Mouse (Mus musculus) left cerebral cortex, adult 11 months (tissue): ENCODE data around the gene Gm11146.

Experiments used
- DNase-seq: peaks from one replicate; pipeline ENCODE4 v3.0.0; 2022; ENCODE audit warnings: low spot score

Gene Gm11146

DNA sequence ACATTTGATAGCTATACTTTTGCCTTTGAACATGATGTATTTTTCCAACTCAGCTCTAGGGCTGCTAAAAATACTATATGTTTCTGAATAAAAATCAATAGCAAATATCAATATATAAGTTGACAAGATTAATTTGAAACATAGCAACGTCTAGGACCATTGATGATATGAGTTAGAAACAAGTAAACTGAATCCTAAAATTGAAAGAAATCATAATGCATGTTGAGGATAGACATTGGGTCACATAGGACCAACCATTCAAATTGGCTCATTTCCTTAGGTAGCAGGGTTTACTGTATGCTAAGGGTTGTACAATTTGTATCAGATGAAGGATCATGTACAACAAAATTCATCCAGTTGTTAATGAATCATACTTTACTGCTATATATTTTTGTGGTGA is at the start of gene Gm11146:
Gene Gm11146 (minus strand): TSS at position 101 of the 400 bp plus-strand sequence.
- no peak for DNase-seq

DNA sequence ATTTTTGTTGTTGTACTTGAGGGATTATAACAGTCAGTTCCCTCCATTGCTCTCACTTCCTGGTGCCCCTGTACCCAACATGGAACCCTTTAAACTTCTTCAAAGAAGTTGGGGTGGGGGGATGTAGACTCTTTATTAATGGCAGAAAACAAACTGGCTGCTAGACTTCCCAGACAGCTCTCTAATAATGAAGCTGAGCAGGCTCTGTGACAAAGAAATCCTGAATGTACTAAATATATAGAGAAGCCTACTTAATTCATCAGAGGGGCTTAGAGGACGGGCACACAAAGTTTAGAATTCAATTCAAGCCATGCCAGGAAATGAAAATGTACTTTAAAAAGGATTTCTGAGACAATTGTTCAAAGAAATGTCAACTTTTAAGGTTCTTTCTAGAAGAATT is 48.7 kb upstream of the Gm11146 start:
- DNase-seq, result no peak

DNA sequence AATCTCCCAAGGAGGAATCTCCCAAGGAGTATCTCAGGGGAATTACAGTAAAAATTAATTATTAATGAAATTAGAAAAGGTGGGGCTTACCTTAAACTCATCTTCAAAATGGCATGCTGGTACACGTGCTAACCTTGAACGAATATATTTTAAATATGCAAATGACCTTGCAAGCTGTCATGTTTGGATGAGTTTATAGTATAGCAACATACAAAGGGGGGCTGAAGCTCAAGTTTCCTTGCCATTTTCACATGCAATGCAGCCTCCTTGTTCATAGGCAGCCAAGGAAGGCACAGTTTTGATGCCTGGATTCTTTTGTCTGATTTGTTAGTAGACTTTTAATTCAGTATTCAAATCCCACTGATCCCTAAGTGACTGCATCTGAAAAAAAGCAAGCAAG is 47.1 kb upstream of the Gm11146 start:
- DNase-seq, result no peak

DNA sequence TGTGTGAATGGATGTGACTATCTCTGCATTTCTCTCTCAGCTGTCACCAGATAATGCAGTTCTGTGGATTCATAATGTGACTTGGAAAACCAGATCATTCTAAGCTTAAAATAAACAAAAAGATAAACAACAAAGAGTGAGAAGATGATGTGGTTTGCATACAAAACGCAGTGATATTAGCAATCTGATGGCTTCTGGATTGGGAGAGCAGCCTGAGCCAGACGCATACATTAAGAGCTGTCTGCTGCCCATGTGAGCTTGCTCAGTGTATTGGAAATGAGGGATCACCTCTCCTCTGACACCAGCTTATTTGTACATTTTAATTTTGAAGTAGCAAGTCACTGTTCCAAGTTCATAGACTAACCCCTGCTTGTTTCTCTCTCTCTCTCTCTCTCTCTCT is 46.3 kb upstream of the Gm11146 start:
- DNase-seq, result no peak

DNA sequence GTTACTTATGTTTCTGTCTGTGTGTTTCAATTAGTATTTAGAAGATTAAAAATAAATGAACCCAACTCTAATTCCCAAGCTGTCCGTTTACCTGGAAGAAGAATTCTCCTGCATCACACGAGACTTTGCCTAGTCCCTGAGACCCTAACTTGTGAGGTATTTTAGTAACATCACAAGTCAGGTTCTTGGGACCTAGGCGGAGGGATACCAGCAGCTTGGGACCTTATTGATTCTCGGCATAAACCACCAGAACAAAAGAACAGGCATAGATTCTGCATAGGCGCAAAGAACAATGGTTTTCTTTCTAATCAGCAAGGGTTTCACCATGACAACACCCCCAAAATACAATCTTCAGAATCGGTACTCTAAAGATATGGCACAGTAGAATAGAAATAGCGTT is 44.3 kb upstream of the Gm11146 start:
- no peak for DNase-seq

DNA sequence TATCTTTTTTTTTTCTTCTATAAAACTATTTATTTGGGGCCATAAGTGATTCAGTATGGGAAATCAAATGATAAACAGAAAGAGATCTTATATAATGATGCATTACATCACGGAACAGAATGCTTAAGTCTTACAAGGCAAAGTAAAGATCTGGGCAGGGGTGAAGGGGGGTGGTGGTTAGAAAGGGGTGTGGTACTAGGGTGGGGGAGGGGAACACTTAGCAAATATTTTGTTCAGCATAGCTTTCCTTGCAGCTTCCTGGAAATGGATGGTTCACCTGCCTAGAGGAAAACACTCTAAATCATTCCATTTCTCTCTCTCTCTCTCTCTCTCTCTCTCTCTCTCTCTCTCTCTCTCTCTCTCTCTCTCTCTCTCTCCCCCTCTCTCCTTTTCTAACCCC is 43.1 kb upstream of the Gm11146 start:
- DNase-seq, result no peak

DNA sequence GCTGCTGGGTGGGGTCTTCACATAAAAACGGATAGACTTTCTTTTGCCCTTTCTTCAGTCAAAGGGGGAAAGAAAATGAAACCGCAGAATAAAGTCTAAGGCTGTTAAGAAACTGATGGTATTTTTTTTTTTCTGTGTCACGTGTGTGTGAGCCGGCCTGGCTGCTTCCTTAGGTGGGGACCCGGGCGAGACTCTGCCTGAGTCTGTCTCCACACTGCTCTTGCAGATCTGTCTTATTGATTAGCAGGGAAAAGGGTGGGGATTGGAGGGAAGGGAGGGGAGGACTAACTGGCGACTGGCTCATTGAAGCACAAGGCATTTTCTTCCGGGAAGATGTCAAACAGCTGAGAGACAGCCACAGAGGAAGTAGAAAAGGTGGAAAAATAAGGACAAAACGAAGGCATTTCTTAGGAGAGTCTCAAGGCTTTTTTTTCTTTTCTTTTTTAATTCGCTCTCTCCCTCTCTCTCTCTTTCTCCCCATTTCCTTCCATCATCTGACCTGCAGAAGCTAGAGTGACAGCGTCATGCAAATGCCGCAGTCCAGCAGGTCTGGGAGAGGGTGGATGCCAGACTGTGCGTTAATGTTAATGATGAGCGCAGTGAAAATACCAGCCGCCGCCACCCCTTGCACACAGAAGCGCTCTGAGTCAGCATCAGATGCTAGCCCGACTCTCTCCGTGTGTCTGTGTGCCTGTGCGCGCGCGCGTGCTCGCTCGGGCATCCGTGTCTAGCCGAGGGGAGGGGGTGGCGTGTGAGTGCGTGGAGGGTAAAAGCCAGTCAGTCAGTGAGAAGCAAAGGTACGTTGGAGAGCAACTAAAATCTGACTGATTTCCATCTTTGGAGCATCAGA is 42.2 kb upstream of the Gm11146 start:
- DNase-seq, result peak; percentile 79

DNA sequence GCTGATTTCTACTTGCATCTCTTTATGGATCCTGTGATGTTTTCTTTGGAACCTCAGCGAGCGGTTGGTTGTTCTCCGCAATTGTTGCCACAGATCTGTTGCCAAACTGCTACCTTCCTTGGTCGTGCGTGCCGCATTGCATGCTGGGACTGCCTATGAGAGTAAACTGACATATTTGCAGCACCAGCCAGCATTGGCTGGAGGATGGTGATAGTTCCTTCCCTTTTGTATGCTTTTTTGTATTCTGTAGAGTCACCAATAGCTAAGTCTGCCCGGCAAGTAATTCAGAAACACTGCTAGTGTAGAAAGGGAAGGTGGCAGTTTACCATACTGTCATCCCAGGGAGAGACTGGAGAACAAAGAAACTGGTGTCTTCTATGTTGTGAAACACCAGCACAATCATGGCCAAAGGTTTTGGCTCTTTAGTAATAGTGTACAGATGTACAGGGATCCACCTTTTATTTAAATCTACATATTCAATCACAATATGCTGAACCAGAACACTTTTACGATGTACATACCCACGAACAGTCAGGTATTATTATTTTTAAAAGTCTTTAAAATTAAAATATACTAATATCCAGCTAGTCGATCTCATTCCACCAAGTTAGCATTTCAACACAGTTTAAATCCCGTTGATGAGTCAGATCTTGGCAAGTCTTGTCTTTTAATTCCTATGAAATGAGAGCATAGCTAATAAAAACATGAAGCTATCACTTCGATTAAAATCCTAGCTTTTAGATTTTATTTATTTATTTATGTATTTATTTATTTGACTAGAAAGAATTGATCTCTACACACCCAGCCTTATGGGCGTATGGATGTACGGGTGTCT is 41.4 kb upstream of the Gm11146 start:
- DNase-seq, result peak; percentile 61

DNA sequence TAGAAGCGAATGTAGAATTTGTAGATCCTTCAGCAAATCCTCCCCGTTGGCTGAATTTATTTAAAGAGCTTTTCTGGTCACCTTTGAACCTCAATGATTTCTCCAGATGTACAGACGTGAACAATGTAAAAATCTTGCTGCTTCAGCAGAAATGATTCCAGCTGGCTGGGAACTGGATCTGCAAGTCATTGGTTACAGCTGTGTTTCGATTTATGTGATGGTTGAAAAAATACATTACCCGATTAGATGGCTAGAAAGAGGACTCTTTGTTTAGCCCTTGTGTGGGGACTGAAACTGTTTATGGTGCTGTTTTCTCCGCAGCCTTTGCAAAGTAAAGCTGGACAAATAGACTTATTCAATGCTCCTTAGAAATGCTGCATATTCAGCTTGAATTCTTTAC is 34.6 kb upstream of the Gm11146 start:
- DNase-seq, result no peak

DNA sequence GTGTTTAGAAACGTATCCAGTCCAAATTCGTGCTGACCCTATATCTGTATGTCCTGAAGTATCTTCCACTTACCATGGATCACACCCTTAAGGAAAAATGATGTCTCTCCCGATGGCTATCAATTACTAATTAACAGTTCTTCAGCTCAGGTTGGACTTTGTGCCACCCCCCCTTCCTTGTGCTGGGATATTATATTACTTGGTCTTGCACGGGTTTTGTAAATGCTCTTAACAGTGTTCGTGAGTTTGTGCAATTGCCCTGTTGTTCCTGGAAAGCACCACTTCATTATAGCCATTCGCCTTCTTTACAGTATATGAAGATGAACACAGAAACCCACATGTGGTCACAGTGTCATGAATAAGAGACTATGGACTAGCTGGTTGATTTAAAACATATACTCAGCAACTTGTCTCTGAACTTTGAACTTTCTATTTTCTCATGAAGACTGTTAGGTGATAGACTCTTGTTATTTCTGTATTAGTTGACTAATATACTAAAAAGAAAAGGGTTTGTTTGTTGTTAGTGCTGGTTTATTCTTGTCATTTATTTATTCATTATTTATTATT is 30.5 kb upstream of the Gm11146 start:
- DNase-seq, result no peak

DNA sequence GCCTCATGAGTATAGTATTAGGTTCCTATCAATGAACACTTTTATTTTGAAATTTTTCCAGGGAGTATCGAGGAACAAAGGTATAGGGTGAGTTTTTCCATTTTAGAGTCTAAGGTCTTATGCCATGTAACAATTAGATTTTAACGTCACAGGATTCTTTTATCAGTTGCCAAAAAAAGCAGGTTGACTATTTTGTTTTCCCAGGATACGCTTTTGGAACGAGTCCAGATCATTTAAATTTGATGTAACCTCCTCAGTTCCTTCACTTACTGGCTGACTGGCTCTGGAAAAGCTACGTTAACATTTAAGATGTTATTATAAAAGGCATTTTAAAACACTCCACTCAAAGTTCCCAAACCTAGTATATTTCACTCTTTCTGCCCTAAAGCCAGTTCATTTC is 20.8 kb upstream of the Gm11146 start:
- no peak for DNase-seq

DNA sequence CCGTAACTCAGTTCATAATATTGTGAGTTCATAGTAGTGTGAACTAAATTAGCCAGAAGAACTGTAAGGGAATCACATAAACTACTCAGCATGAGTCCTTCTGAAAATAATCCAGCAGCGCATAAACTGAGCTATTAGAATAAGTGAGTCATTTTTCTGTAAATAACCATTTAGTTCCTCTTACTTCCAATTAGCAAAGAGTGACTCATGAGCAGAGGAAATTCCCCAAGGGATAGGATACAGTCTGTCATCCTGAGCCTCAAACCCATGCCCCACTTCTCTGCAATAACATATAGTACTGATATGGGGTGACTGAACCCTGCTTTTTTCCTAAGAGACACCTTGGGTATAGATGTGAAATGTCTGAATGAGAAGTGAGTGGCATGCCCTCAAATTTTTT is 687 bp upstream of the Gm11146 start:
- no peak for DNase-seq

DNA sequence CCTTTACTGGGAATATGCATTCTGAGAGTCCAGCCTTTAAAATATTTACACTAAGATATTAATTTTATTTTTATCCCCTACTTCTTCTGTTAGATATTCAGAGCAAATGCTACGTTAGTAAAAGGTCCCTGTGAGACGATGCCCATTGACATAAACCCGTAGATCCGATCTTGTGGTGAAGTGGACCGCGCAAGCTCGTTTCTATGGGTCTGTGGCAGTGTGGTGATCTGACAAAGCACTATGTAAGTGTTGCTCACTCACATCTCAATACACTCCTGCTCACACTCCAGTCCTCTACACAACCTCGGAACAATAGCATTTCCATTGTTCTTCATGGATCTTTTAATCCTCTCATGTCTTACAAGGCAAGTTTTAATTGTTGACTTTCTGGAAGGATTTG is 3.1 kb downstream of the Gm11146 start:
- no peak for DNase-seq

DNA sequence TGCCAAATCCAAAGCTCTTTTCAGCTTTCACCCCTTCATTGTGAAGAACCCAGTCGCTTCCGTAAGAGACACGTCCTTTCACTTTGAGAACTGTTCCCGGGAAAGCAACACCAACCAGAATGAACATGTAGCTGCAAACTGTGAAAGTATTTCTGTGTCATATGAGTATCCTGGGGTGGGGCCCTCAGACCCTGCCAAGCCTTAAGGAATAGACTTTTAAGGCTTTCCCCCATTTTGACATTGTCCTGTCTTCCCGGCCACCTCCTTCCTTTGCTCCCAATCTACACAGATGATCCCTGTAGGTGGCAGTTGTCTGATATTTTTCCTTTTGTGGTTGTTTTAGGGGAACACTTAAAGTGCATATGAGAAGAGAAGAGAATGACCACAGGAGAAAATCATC is 5.3 kb downstream of the Gm11146 start:
- no peak for DNase-seq

DNA sequence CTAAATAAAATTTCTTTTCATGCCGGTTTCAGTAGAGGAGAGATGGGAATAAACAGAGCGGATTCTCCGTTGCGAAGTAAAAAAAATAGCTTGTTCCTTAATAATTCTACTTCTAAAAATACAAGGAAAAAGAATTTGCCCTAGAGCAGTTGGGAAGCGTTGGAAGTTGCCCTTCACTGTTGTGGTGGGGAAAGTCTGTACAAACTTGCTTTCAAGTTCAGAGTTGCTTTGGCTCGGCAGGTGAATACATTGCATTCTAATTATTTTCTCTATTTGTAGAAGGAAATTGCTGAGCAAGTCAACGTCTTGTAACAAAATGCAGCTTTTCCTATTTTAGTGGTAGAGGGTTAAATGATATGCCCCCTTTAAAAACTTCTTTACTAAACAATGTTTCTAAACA is 6.2 kb downstream of the Gm11146 start:
- no peak for DNase-seq

DNA sequence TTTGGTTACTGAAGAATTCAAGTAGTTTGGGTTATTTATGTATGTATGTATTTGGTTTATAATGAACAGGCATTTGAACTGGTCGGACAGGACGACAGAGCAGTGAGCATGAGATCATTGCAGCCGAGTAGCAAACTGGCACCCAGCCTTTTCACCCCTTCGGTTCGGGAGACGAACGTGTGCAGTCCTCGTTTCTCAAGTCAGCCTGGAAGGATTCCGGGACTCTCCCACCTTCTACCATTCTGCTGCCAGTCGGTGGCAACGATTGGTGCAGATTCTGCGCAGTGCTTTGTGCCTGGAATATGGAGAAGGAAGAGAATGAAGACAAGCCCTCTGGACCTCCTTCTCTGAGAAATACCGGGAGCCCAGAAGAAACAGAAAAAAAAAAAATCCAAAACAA is 7.3 kb downstream of the Gm11146 start:
- DNase-seq, result peak; percentile 64

DNA sequence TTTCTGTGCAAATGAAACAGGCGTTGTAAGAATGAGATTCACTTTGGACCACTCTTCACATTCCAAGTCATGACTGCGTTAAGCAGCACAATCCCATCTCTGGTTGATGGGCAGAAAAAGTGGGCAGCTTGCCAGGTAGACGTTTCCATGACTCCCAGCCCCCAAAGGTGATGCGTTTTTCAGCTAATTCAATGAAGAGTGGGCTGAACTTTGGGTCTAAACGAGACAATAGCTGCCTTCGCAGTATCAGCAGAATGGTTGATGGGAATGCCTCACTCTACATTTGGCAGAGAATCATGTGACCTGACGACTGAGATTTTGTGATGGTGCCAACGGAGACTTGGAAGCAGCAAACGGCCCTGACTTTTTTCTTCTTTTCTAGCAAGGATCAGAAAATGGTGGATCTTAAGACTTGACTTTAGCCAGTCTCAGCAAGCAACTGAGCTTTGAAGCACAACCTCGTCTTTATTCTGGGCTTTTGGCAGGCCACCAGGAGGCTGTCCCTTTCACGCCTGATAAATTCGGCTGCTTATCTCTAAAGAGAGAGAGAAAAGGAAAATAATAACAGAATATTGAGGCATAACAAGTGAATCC is 8.0 kb downstream of the Gm11146 start:
- DNase-seq, result peak; percentile 55

DNA sequence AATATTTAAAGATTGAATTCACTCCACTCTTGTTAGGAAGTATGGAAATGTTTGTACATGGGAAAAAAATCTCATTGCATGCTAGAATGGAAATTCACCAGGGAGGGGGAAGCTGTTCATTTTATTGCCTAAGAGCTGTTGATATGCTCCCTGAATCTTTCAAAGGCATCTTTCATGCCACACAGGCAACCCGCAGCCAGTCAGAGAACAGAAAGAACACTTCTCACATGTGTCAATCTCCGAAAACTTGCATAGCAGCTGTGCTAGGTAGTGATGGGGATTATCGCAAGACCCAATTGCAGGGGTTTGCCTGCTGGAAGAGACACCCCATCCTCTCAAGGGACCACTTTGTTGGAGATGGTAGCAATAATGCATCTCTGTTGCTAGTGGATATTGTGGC is 8.9 kb downstream of the Gm11146 start:
- DNase-seq, result no peak

DNA sequence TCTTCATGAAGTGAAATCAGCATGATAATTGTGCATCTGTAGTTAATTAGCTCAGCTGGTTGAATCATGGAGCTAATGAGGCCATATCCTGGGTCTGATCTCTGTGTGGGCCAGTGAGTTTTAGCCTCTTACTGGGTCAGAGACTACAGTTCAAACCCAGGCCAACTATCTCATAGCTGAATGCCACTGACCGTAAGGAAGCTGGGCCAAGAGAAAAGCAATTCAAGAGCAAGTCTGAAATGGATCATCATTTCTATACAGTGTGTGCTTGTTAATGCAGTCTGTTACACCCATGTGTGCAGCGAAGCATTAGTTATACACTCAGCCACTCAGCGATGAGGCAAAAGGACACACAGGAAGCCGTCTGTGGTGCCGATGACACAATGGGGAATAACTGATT is 28.9 kb downstream of the Gm11146 start:
- DNase-seq, result no peak

DNA sequence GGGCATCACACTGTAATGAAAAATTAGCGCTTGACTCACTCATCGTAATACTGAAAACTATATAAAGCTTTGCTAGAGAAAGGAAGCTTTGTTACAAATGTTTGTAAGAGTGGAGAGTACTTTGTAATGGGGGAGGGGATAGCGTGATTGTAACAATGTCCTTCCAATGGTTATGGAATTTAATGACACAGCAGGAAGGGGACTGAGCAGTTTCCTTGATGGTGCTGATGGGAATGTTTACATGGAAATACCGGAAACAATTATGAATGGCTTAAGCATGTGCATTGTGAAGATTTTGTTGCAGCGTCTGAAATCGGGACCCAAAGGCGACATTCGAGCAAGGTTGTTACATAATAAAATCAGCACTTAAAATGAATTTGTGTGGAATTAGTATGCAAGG is 32.4 kb downstream of the Gm11146 start:
- DNase-seq, result no peak

DNA sequence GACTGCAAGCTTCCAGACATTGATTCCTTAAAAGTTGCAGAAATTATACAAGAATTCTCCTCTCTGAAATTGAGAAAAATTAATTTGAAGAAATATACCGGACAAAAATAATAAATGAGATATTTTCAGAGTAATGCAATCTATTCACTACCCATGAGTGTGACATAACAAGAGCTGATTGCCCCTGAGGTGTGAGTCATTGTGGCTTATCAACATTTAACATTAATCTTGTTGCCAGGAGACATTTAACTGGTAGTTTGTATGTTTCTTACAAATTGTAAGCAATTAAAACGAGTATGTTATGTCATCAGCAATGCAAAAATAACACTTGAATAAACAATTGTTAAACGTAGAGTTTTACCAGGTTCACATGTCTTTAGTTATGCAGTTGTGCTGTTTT is 33.5 kb downstream of the Gm11146 start:
- DNase-seq, result no peak

DNA sequence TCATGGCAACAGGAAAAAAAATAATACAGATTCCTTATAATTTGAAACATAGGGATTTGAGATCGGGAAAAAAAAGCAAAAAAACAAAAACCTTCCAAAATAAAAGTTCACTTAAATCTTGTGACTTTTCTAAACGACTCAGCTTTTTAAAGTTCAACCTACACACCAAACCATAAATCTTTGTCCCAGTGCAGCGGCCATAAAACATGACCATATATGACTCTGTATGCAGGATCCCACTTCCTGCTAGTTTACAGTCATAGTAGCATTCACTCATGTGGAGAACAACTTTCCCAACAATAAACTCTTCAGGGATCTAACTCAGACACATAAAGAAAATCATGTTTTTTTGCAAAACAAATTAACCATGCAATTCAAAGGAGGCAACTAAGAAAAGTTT is 39.0 kb downstream of the Gm11146 start:
- no peak for DNase-seq
